ENCODE assay signal across 16 mouse cellular contexts in genomic region chr4:63423811-63424210, GRCm38 (mm10).
"Had no signal": no experiment of that assay in that cellular context is flagged by ENCODE, and none has a peak within 500 bp of the region (broad histone marks: within the 10 kb centered on the region; RNA-seq: fewer than 3 reads in every experiment).

No protein-coding gene starts in this region.

- H3K27ac ChIP-seq: kidney, embryonic 15.5 days; left cerebral cortex, adult 2 months; liver, embryonic 13.5 days; midbrain, embryonic 15.5 days; neural tube, embryonic 12.5 days; neural tube, embryonic 15.5 days had no signal

- H3K4me3 ChIP-seq: kidney, embryonic 15.5 days; left cerebral cortex, adult 2 months; liver, embryonic 13.5 days; midbrain, embryonic 15.5 days; neural tube, embryonic 12.5 days; neural tube, embryonic 15.5 days had no signal

- DNase-seq: kidney, postnatal 10 days; kidney, postnatal 36 days; layer of hippocampus, postnatal 36 days; liver, embryonic 13.5 days; lung, adult 2 months; lung, postnatal 14 days; lung, postnatal 4 days; right cerebral cortex, adult 18-20 months; right cerebral cortex, postnatal 25 days; thymus, adult 18-20 months; thymus, postnatal 36 days had no signal

- ATAC-seq: midbrain, embryonic 15.5 days had no signal

- H3K9me3 ChIP-seq: kidney, embryonic 15.5 days; liver, embryonic 13.5 days; midbrain, embryonic 15.5 days; neural tube, embryonic 12.5 days; neural tube, embryonic 15.5 days had no signal

- H3K4me1 ChIP-seq: liver, embryonic 13.5 days; midbrain, embryonic 15.5 days; neural tube, embryonic 15.5 days had no signal

- H3K27me3 ChIP-seq: kidney, embryonic 15.5 days; liver, embryonic 13.5 days; midbrain, embryonic 15.5 days; neural tube, embryonic 12.5 days; neural tube, embryonic 15.5 days had no signal

- H3K36me3 ChIP-seq: kidney, embryonic 15.5 days; liver, embryonic 13.5 days; midbrain, embryonic 15.5 days; neural tube, embryonic 12.5 days; neural tube, embryonic 15.5 days had no signal
